Mouse (Mus musculus) heart, adult 2 months (tissue): ENCODE data around the gene Crebrf. TPM values are rescaled to one million over a fixed set of nuclear protein-coding genes. Genes with fewer than 3 reads are reported as not detected.

ENCODE experiments used
- DNase-seq, 2 experiments: peaks; one replicate each; pipeline ENCODE4 v3.0.0; 2021
- H3K27ac ChIP-seq: fragments of 200-600 bp; 2 replicates; pipeline ENCODE4 v1.8.1; 2022
- H3K27me3 ChIP-seq: fragments of 200-500 bp; 2 replicates; pipeline ENCODE4 v1.6.1; 2012; ENCODE audit warnings: mild to moderate bottlenecking, low read length, inconsistent platforms, mixed read lengths; ENCODE audit not compliant: control insufficient read depth, insufficient read depth
- H3K36me3 ChIP-seq: fragments of 200-500 bp; 2 replicates; pipeline ENCODE4 v1.6.1; 2012; ENCODE audit warnings: low read length, inconsistent platforms; ENCODE audit not compliant: control insufficient read depth, insufficient read depth
- H3K4me1 ChIP-seq: fragments of 200-500 bp; 2 replicates; pipeline ENCODE4 v1.6.1; 2011; ENCODE audit warnings: low read length; ENCODE audit not compliant: control insufficient read depth, insufficient read depth
- H3K4me3 ChIP-seq: fragments of 200-600 bp; 2 replicates; pipeline ENCODE4 v1.8.1; 2022
- H3K79me2 ChIP-seq: fragments of 200-500 bp; replicated peaks from 2 replicates; pipeline ENCODE4 v1.6.1; 2012; ENCODE audit warnings: mild to moderate bottlenecking, inconsistent platforms, low read length, moderate library complexity, mixed read lengths; ENCODE audit not compliant: control insufficient read depth, insufficient read depth
- H3K9ac ChIP-seq: fragments of 200-500 bp; 2 replicates; pipeline ENCODE4 v1.6.1; 2012; ENCODE audit warnings: low read depth, mild to moderate bottlenecking, control low read depth, inconsistent platforms, low read length, mixed read lengths
- CTCF ChIP-seq: fragments of 200-600 bp; IDR thresholded peaks from 2 replicates; pipeline ENCODE4 v1.8.1; 2022; ENCODE audit warnings: antibody characterized with exemption, mild to moderate bottlenecking, moderate library complexity
- EP300 ChIP-seq: fragments of 200-500 bp; IDR thresholded peaks from 2 replicates; pipeline ENCODE4 v1.6.1; 2011; ENCODE audit warnings: low read depth, low read length, control low read depth; ENCODE audit not compliant: insufficient read depth
- POLR2A ChIP-seq: fragments of 200-500 bp; IDR thresholded peaks from 2 replicates; pipeline ENCODE4 v1.6.1; 2011; ENCODE audit warnings: mild to moderate bottlenecking, low read depth, low read length, control low read depth; ENCODE audit not compliant: insufficient read depth
- WGBS: fragments of 180-500 bp; shearing (Covaris S2); methylation state at CpG from one replicate; pipeline ENCODE4 v1.1.7; 2018; 5-methylcytosine and 5-hydroxymethylcytosine counted together
- intact Hi-C: fragments of 180-260 bp; cut with DNase I; formaldehyde crosslinking; loops from one replicate; pipeline ENCODE4 v1.15.1; 2025
- polyA plus RNA-seq: library from polyadenylated mRNA; depleted of rRNA; stranded (reverse); fragments of >200 nt; gene quantifications from 2 replicates; pipeline ENCODE4 v1.2.3, GENCODE M21; 2012
- total RNA-seq, 2 experiments: library from RNA; stranded (reverse); gene quantifications; 2 replicates each; pipeline ENCODE4 v1.2.3; 2021

The Crebrf gene
- total and polyA plus RNA-seq, 3 experiments, result 6.1 to 72.9 (median 63.5) TPM

- no peak for TF ChIP-seq EP300
- WGBS, result 71% methylated on average over 10 of the region's 10 CpGs
- H3K36me3 ChIP-seq, result peaks cover 4% of the 10 kb centered on the region
- H3K4me1 ChIP-seq, result no peaks in the 10 kb centered on the region
- H3K9ac ChIP-seq, result no peak overlapping the region
- H3K79me2 ChIP-seq, result no peaks in the 10 kb centered on the region
- H3K4me3 ChIP-seq, result no peak overlapping the region
- intact Hi-C loops, result loop anchor here (5.0 kb wide), 2 partner anchors 54 to 114 kb away; partner anchors contain the start of gene Atp6v0e
- DNase-seq, result no peak
- H3K27me3 ChIP-seq, result no peaks in the 10 kb centered on the region
- no peak overlapping the region for H3K27ac ChIP-seq
Observed at GRCm38 (mm10) chr17:26776211-26776610, 60.8 kb downstream of the Crebrf start.

GRCm38 (mm10) chr17:26778001-26778400, 62.6 kb downstream of the Crebrf start:
- DNase-seq, result no peak
- no peak overlapping the region for H3K27ac ChIP-seq
- intact Hi-C loops, result loop anchor here (5.0 kb wide), 2 partner anchors 56 to 116 kb away; partner anchors contain the start of gene Atp6v0e
- H3K4me1 ChIP-seq, result peaks cover 2% of the 10 kb centered on the region
- H3K4me3 ChIP-seq, result no peak overlapping the region
- TF ChIP-seq POLR2A, result no peak
- TF ChIP-seq EP300, result no peak
- no peak for TF ChIP-seq CTCF
- WGBS, result 77% methylated on average over 4 of the region's 4 CpGs
- H3K9ac ChIP-seq, result no peak overlapping the region
- H3K27me3 ChIP-seq, result no peaks in the 10 kb centered on the region
- H3K36me3 ChIP-seq, result peaks cover 4% of the 10 kb centered on the region
- H3K79me2 ChIP-seq, result no peaks in the 10 kb centered on the region

- intact Hi-C loops, result loop anchor here (5.0 kb wide), 2 partner anchors 56 to 116 kb away; partner anchors contain the start of gene Atp6v0e
- no peaks in the 10 kb centered on the region for H3K27me3 ChIP-seq
- TF ChIP-seq CTCF (no peak), POLR2A (no peak), EP300 (no peak)
- peaks cover 4% of the 10 kb centered on the region for H3K36me3 ChIP-seq
- H3K27ac ChIP-seq, result no peak overlapping the region
- WGBS, result 84% methylated on average over 3 of the region's 3 CpGs
- no peaks in the 10 kb centered on the region for H3K79me2 ChIP-seq
- H3K9ac ChIP-seq, result no peak overlapping the region
- DNase-seq, result no peak
- H3K4me3 ChIP-seq, result no peak overlapping the region
- peaks cover 2% of the 10 kb centered on the region for H3K4me1 ChIP-seq
Observed at GRCm38 (mm10) chr17:26778430-26779100, 63.1 kb downstream of the Crebrf start.

DNA sequence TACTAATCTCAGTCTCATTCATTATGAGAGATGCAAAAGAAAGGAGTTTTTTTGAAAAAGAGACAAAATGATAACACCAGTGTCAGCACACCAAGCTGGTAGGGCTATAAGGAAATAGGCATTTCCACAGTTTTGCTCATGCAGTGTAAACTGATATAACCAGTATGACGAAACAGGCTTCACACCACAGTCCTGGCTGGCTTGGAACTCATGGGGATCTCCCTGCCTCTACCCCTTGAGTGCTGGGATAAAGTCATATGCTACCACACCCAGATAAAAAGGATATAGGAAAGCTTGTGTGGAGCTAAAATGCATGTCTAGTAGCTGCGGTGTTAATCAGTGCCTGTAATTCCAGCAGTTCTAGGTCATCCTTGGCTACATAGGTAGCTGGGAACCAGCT, 64.0 kb downstream of the Crebrf start:
- Histone ChIP-seq H3K27me3 (no peaks in the 10 kb centered on the region), H3K79me2 (no peaks in the 10 kb centered on the region), H3K9ac (no peak overlapping the region), H3K4me1 (peaks cover 2% of the 10 kb centered on the region), H3K4me3 (no peak overlapping the region), H3K36me3 (peaks cover 3% of the 10 kb centered on the region), H3K27ac (no peak overlapping the region)
- 82% methylated on average over 2 of the region's 2 CpGs for WGBS
- intact Hi-C loops, result loop anchor here (5.0 kb wide), 2 partner anchors 57 to 117 kb away; partner anchors contain the start of gene Atp6v0e
- TF ChIP-seq POLR2A (no peak), CTCF (no peak), EP300 (no peak)
- DNase-seq, result no peak

DNA sequence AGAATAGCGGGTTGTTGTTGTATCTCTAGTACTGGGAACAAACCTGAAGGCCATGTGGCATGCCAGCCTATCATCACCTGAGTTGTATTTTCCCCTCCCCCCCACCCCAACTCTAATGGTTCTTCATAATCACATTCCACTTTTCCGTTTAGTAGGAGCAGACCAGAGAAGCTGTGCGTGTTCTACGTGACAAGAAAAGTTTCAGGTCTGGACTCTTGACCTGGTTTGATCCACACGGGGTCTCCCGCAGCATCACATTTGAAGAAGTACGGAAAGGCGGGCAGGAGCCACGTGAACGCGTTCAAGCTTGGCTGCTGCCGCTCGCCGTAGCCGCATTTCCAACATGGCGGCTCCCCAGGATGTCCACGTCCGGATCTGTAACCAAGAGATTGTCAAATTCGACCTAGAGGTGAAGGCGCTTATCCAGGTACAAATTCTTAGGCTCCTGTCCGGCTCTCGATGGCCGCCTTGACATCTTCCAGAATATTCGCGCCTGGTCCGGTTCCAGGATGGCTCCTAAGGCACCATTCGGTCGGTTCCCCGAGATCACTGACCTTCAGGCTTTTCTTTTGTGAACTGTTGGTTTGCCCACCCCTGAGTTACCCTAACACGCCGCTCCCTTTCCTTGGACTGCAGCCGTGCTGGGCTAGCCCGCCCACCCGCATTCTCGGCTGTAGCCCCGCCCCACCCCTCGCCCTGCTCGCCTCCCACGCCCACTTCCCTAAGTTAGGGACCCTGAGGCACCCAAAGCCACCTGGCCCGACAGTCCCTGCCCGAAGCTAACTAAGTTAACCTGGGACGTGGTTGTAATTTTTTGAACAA, 65.5 kb downstream of the Crebrf start, which contains the start of gene Bnip1:
TSS of gene Bnip1 (plus strand) at position 317 of the 822 bp plus-strand sequence.
- peak; percentile 73 for TF ChIP-seq POLR2A
- no peak for TF ChIP-seq CTCF
- peak; percentile 72; the same call in 1 of the 2 replicates for TF ChIP-seq EP300
- Histone ChIP-seq H3K9ac (peak within 1 kb of the TSS; percentile 80), H3K4me3 (peak within 1 kb of the TSS; percentile 95), H3K27me3 (no peaks in the 10 kb centered on the region), H3K27ac (peak within 1 kb of the TSS; percentile 87), H3K4me1 (peaks cover 2% of the 10 kb centered on the region), H3K79me2 (no peaks in the 10 kb centered on the region), H3K36me3 (peaks cover 2% of the 10 kb centered on the region; the same call in 1 of the 2 replicates)
- DNase-seq, result peak; percentile 84 to 88
- intact Hi-C loops, result no loop called here
- WGBS, result under 1% methylated on average over 42 of the region's 42 CpGs
